ENCODE assay signal across 8 mouse cellular contexts in the genomic region with DNA sequence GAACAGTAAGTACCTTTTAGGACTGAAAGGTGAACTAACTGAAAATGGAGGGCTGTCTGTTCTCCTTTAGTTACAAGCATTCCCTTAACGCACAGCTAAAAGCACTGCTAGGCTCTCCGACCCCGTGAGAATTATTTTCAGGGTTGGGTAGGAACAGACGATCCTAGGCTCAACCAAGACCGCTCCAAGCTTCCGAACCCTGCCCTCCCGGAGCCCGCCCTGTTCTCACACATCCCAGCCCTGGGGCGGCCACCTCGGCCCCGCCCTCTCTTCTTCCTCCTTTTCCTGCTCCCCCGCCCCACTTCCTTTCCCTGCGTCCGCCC. TPM values are rescaled to one million over a fixed set of nuclear protein-coding genes. Genes with fewer than 3 reads are reported as not detected.
A peak's percentile ranks its signal among the peaks of the same experiment; 100 is the strongest.
DNase-seq lines count a peak whose midpoint lies in the region; ATAC-seq and TF ChIP-seq lines count a peak whose summit lies in the region.

A gene (plus strand): TSS at position 307 of the 323 bp plus-strand sequence.

- no peaks in the 10 kb centered on the region for H3K27me3 ChIP-seq in cerebellum, adult 2 months (ENCODE audit: control insufficient read depth, insufficient read depth, low read length)
- no peaks in the 10 kb centered on the region for H3K27me3 ChIP-seq in neural tube, embryonic 12.5 days (replicated peaks)

- peak within 1 kb of the TSS; percentile 76 for H3K27ac ChIP-seq in cerebellum, adult 2 months (ENCODE audit: insufficient read depth, low read length)
- H3K27ac ChIP-seq in neural tube, embryonic 12.5 days, result peak within 1 kb of the TSS; percentile 89

- TF ChIP-seq POLR2A in cerebellum, adult 2 months (IDR thresholded peaks at IDR 0.05; ENCODE audit: borderline replicate concordance, insufficient read depth, low read length), result no peak

- peaks cover 9% of the 10 kb centered on the region; the same call in 1 of the 2 replicates for H3K36me3 ChIP-seq in neural tube, embryonic 12.5 days

- no peaks in the 10 kb centered on the region for H3K9me3 ChIP-seq in neural tube, embryonic 12.5 days

- H3K9ac ChIP-seq in neural tube, embryonic 12.5 days, result peak within 1 kb of the TSS; percentile 97

- WGBS in cerebellum, adult 2 months, result 0% methylated on average over 11 of the region's 14 CpGs
- under 1% methylated on average over 13 of the region's 14 CpGs for WGBS in neural tube, embryonic 12.5 days

- peak within 1 kb of the TSS; percentile 88 for H3K4me2 ChIP-seq in neural tube, embryonic 12.5 days (replicated peaks)

- H3K4me3 ChIP-seq in cerebellum, adult 2 months (replicated peaks; ENCODE audit: insufficient read depth, low read depth, low read length), result peak within 1 kb of the TSS; percentile 85
- peak within 1 kb of the TSS; percentile 98 for H3K4me3 ChIP-seq in neural tube, embryonic 12.5 days

- TF ChIP-seq CTCF in cerebellum, adult 2 months (IDR thresholded peaks at IDR 0.05; ENCODE audit: borderline replicate concordance, insufficient read depth, low read depth, low read length), result no peak

- H3K4me1 ChIP-seq in cerebellum, adult 2 months (ENCODE audit: control insufficient read depth, insufficient read depth, low read length), result peaks cover 4% of the 10 kb centered on the region; the same call in 1 of the 2 replicates
- H3K4me1 ChIP-seq in neural tube, embryonic 12.5 days, result peaks cover 19% of the 10 kb centered on the region

- DNase-seq in cerebellum, adult 2 months, result no peak
- DNase-seq in cerebellum, adult 18-20 months, result no peak
- no peak for DNase-seq in heart, postnatal 10 days
- no peak for DNase-seq in left cerebral cortex, postnatal 36 days (ENCODE audit: low spot score in 2 of 2)
- DNase-seq in testis, postnatal 10 days (ENCODE audit: low spot score), result no peak

- intact Hi-C loops in heart, postnatal 10 days (cut with DNase I), result no loop called here
- intact Hi-C loops in left cerebral cortex, postnatal 36 days (cut with DNase I), result loop anchor here (2.0 kb wide), 1 partner anchor 76 kb away; a partner anchor contains a TSS

- ATAC-seq in CD4-positive, CD25-positive, alpha-beta regulatory T cell, adult 4 months, result no peak
- no peak for ATAC-seq in erythroblast, adult 5-6 weeks (replicated peaks; ENCODE audit: low FRiP score, poor library complexity, severe bottlenecking)
- no peak; the same call in 1 of the 2 replicates for ATAC-seq in neural tube, embryonic 12.5 days (ENCODE audit: low FRiP score, low read depth)

RNA-seq across cellular contexts. Expression of the gene that starts here (rescaled TPM):
- 231 and 250 TPM in 2 replicates for polyA plus RNA-seq in cerebellum, adult 2 months (2012; rRNA removed)
- 10 to 100 TPM; 66.3 to 88.1 TPM for polyA plus RNA-seq in CD4-positive, CD25-positive, alpha-beta regulatory T cell, adult 4 months (2017; shearing (Covaris generic))
- 49.3 and 49.6 TPM in 2 replicates for total RNA-seq in erythroblast, adult 5-6 weeks (2015; ENCODE audit: low replicate concordance)
- total RNA-seq in erythroblast, adult 5-6 weeks (2017; ENCODE audit: low replicate concordance), result 18.8 and 25.1 TPM in 2 replicates
- 100 to 1,000 TPM; 138 to 139 TPM for total RNA-seq in heart, postnatal 10 days (2021)
- total RNA-seq in left cerebral cortex, postnatal 36 days (2021), result 100 to 1,000 TPM; 422 to 471 TPM
- 346 and 381 TPM in 2 replicates for polyA plus RNA-seq in neural tube, embryonic 12.5 days (2016; fragmentation: Nextera tagmentation; extraction: Ambion mirVana)
